Mouse (Mus musculus) left cerebral cortex, postnatal 36 days (tissue): ENCODE measurements around the gene 4930544D05Rik. TPM values are rescaled to one million over a fixed set of nuclear protein-coding genes. Genes with fewer than 3 reads are reported as not detected.
A peak's percentile ranks its signal among the peaks of the same experiment; 100 is the strongest.

Experiments
- DNase-seq, 2 experiments: peaks; one replicate each; pipeline ENCODE4 v3.0.0; 2021 to 2022; ENCODE audit warnings: low spot score in 2 of 2, mixed read lengths in 1 of 2
- intact Hi-C: fragments of 180-260 bp; cut with DNase I; formaldehyde crosslinking; loops from one replicate; pipeline ENCODE4 v1.15.1; 2025
- total RNA-seq, 2 experiments: library from RNA; stranded (reverse); gene quantifications; 2 replicates each; pipeline ENCODE4 v1.2.3; 2021

4930544D05Rik gene
- total RNA-seq, 2 experiments from 2014 or later = not detected

DNA sequence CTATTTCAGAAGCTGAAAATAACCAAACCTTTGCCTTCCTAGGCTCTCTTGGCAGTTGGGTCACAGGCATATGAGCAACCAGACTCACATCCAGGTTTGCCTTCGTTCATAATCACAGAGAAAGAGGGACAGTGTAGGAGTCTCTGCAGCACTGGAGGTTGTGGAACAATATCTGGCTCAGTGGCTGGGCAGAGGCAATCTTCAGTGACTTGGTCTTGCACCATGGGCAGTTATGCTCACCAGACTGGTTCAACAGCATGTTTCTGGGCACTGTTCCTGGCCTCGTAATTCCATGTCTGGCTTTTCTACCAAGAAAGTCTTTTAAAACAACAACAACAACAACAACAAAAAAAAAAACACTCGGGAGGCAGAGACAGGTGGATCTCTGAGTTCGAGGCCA lies 20.0 kb downstream of the 4930544D05Rik start:
- intact Hi-C loops = no loop called here
- no peak for DNase-seq

DNA sequence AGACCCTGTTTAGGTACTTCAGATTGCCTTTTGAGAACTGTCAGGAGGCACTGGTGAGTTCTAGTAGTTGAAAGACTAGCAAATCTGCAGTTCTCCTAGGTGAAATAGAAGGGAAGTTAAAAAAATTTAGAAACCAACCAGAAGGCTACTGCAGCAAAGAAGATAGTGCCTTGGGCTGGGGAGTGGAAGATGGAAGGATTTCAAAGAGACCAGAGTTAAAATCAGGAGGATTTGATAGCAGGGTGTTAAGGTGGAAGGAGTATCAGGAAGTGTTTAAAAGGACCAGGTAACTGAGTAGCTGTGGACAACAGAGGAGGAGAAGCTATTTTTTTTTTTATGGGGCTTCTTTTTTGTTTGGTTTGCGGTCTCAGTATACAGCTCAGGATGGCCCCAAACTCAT lies 22.1 kb downstream of the 4930544D05Rik start:
- DNase-seq = no peak
- intact Hi-C loops = no loop called here

GRCm38 (mm10) chr11:70638293-70638692 lies 22.6 kb downstream of the 4930544D05Rik start:
- intact Hi-C loops = no loop called here
- no peak for DNase-seq

- intact Hi-C loops = no loop called here
- no peak for DNase-seq
Measured at GRCm38 (mm10) chr11:70638714-70639278, 23.1 kb downstream of the 4930544D05Rik start, which contains the start of gene Gp1ba. Gene Gp1ba, plus strand, starts transcription at chr11:70639122.

DNA sequence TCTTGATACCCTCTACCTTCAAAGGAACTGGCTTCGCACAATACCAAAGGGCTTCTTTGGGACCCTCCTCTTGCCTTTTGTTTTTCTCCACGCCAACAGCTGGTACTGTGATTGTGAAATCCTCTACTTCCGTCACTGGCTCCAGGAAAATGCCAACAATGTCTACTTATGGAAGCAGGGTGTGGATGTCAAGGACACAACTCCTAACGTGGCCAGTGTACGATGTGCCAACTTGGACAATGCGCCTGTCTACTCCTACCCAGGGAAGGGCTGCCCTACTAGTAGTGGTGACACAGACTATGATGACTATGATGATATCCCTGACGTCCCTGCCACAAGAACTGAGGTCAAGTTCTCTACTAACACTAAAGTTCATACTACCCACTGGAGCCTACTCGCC lies 24.3 kb downstream of the 4930544D05Rik start:
- intact Hi-C loops = no loop called here

DNA sequence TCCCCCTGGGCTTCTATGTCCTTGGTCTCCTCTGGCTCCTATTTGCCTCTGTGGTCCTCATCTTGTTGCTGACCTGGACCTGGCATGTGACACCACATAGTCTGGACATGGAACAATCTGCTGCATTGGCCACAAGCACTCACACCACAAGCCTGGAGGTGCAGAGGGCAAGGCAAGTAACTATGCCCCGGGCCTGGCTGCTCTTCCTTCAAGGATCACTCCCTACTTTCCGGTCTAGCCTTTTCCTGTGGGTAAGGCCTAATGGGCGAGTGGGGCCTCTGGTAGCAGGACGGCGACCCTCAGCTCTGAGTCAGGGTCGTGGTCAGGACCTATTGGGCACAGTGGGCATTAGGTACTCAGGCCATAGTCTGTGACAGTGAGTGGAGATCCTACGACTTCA lies 25.6 kb downstream of the 4930544D05Rik start:
- intact Hi-C loops = no loop called here

More for the DNA sequence above, 24.3 kb downstream of the 4930544D05Rik start:
- DNase-seq = no peak

DNA sequence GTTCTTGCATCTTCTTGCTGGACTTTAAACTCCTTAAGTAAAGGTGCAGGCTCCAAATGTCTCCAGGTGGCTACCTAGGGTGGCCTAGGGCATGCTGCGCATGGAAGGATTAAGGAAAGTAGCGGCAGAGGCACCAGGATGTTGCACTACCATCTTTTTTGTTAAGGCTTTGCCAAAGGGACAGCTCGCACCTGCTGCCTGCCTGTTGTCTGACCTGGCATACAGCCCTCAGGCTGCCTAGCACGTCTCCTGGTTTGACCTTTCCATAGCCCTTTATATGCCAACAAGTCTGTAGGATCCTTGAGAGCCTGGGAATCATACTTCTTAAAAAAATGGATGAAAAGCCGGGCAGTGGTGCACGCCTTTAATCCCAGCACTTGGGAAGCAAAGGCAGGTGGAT lies 27.4 kb downstream of the 4930544D05Rik start:
- intact Hi-C loops = no loop called here
- no peak for DNase-seq

More for the DNA sequence above, 25.6 kb downstream of the 4930544D05Rik start:
- no peak for DNase-seq

DNA sequence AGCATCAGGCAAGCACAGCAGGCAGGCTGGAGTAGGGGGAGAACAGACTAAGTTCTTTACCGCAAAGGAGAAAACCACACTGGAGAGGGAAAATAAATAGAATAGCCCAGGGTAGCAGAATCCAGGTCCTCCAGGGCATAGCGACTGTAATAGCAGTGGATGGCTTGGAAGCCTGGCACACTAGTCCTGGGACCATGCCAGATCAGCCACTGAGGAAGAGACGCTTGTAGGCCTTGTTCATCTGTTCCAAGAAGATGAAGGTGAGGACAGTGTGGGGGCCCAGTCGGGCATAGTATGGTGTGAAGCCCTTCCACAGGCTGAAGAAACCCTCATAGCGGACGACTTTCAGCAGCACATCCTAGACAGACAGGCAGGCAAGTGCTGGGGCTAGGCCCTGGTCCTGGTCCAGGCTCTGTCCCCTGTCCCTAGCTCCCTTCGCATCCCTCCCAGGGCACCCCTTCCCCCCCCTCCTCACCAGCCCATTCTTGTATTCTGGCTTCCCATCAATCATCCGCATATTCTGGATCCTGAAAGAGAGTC lies 29.0 kb downstream of the 4930544D05Rik start:
- intact Hi-C loops = no loop called here
- no peak for DNase-seq

DNA sequence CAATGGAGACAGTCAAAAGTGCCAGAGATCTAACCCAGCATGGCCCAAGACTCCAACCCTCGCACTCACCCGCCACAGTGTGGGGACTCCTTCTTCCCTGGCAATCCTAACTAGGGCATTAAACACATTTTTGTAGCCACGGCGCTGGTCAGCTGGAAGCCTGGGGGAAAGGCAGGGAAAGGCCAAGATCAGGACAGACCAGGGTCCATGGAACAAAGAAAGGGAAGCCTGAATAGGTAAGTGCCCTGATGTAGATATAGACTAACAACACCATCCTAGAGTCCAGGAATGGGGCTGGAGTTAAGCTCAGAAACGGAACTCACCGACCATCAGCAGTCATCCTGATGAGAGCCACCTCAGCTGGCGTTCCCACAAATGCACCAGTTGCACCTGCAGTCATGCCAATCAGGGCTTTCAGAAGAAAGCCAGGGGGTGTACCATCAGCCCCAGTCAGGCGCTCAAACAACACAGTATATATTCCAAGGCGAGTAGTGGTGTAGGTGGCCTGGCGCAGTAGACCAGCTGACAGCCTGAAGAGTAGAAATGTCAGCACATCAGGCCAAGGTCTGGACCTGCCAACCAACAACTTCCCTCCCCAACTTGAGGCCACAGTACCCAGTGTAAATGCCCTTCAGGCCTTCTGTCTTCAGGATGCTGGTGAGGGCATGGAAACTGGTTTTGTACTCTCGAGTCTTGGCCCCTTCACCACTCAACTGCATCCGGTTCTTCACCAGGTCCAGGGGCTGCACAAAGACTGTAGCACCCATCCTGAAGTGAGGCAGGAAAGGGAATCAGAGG lies 30.0 kb downstream of the 4930544D05Rik start:
- no peak for DNase-seq
- intact Hi-C loops = no loop called here

DNA sequence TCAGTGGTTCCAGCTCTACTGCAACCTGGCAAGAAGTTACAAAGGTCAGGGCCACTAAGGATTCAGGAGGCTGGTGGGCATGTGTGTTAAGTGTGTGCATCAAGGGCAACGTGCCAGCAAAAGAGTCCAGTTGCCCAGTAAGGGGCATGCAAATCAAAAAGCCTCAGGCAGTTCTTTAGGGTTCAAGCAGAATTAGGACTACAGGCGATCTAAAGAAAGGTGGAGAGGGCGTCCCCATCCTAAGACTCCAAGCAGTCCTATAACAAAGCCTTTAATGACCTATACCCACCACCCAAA lies 30.6 kb downstream of the 4930544D05Rik start:
- DNase-seq = no peak
- intact Hi-C loops = no loop called here

DNA sequence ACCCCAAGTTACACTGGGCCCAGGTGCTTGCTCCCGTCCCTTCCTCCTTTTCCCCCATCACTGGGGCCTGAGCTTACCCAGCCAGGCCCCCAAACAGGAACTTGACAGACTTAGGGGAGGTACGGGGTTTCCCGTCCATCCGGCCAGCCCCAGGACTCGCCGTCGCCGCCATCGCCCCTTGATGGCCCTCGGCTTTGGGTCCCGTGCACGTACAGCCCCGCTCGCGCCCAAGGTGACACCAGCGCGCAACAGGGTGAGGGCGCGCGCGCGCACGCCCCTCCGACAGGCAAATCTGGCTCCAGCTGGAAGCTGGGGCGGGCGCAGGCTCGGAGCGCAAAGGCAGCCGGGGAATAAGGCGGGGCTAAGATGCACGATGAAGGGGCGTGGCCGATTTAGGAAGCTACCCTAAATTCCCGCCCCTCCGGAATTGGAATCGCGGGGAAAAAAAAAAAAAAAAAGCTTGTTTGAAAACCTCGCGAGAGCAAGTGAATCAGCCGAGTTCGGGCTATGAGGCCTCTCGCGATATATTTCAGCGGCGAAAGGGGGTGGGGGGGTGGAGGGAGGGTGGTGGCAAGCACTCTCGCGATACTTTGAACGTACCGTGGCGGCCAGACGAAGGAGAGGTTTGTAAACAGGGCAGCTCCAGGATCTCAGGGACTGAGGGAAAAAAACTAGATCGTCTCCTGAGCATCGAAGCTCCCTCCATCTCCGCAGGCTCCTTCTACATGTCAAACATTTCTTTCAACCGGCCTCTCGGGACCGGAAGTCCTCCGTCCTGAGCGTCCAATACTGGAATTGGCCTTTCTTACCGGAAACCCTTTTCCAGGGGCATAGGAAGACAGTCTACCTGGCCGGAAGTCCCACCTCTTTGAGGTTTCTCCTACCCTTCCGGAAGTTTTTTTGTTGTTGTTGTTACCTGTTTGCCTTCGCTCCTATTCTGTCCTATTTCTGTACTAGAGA lies 31.3 kb downstream of the 4930544D05Rik start, which contains the start of the genes Rnf167 and Slc25a11:
Gene Rnf167, plus strand, starts transcription at position 545 of the 960 bp plus-strand sequence.
Gene Slc25a11, minus strand, starts transcription at position 789 of the 960 bp plus-strand sequence.
- intact Hi-C loops = no loop called here
- peak; percentile 94 to 95 for DNase-seq

DNA sequence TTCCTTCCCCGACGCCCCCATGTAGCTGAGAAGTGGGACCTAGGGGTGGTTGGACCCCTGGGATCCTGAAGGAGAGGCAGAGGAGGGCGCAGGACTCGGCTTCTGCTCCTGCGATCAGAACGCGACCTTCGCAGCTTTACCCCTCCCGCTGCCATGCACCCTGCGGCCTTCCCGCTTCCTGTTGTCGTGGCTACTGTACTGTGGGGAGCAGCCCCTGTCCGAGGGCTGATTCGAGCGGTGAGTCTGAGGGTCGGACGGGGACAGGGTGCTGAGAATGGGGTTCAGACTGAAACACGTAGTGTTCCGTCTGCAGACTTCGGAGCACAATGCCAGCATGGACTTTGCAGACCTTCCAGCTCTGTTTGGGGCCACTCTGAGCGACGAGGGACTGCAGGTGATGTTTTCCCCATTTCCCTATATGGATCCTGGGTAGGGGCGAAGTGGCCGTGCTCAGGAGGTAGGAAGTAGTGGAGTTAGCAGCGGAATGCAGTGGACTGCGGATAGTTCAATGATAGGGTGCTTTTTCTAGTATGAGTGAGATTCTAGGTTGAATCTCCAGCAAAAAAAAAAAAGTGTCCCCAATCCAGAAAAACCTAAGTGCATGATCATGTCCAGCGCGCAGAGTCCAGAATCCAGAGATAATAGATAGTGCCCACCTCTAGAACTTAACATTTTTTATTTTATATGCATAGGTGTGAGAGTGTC lies 32.2 kb downstream of the 4930544D05Rik start:
- intact Hi-C loops = no loop called here
- peak in 1 of 2 experiments; percentile 42 for DNase-seq

DNA sequence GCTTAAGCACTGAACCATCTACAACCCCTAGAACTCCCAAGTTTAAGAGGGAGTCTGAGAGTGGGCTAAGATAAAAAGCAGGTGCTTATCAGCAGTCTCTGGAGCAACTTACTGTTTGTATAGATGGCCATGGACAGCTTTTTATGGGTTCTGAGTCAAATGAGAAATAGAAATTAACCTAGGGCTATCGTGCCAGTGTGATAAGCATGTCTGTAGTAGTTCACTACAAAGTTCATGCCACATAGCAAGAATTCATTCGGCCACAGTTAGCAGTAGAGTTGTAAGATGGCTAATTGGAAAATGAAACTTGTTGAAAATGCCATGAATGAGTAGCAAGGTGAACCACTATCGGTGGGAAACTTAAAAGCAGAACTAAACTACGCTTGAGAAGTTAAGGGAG lies 32.9 kb downstream of the 4930544D05Rik start:
- no peak for DNase-seq
- intact Hi-C loops = no loop called here

DNA sequence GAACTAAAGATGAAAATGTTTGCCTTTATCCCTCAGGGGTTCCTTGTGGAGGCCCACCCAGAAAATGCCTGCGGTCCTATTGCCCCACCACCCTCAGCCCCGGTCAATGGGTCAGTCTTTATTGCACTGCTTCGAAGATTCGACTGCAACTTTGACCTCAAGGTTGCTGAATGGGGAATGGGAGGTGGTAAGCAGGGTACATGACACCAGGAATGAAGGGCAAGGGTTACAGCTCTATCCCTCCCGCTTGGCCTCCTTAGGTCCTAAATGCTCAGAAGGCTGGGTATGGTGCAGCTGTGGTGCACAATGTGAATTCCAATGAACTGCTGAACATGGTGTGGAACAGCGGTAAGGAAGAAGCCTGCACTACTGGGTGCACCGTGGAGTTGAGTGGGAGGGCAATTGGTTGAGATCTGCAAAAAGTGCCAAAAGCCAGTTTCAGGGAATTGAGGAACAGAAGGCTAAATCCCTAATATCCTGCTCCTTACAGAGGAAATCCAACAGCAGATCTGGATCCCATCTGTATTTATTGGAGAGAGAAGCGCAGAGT lies 33.6 kb downstream of the 4930544D05Rik start:
- no peak for DNase-seq
- intact Hi-C loops = no loop called here

GRCm38 (mm10) chr11:70650322-70651175 lies 34.9 kb downstream of the 4930544D05Rik start:
- no peak for DNase-seq
- intact Hi-C loops = no loop called here

DNA sequence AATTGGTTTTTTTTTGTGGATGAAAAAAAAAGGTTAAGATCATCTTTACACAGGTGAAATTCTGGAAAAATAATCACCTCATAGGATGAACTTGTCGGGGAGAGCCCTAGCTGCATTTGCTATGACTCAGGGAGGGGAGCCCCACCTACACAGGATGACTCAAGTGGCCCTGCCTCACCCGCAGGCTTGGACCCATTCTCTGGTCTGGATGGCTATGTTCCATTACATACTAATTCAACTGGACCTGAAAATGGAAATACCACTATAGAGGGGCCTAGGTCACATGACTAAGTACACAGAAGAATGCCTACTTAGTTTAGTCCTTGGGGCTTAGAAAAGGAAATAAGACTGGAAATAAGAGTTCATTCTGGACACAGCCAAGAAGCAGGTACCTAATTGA lies 35.7 kb downstream of the 4930544D05Rik start:
- DNase-seq = no peak
- intact Hi-C loops = no loop called here

- no peak for DNase-seq
- intact Hi-C loops = no loop called here
Measured at GRCm38 (mm10) chr11:70652029-70652883, 36.6 kb downstream of the 4930544D05Rik start.
